Mouse (Mus musculus): ENCODE data around the gene Upf2. TPM values are rescaled to one million over a fixed set of nuclear protein-coding genes. Genes with fewer than 3 reads are reported as not detected.
"Not testable (repeated sequence)": the region's sequence is repeated elsewhere in the genome, so short reads cannot be mapped to it uniquely, and the experiment has no call there.

The Upf2 gene
- polyA plus RNA-seq, 1 experiment = 0.49 TPM

DNA sequence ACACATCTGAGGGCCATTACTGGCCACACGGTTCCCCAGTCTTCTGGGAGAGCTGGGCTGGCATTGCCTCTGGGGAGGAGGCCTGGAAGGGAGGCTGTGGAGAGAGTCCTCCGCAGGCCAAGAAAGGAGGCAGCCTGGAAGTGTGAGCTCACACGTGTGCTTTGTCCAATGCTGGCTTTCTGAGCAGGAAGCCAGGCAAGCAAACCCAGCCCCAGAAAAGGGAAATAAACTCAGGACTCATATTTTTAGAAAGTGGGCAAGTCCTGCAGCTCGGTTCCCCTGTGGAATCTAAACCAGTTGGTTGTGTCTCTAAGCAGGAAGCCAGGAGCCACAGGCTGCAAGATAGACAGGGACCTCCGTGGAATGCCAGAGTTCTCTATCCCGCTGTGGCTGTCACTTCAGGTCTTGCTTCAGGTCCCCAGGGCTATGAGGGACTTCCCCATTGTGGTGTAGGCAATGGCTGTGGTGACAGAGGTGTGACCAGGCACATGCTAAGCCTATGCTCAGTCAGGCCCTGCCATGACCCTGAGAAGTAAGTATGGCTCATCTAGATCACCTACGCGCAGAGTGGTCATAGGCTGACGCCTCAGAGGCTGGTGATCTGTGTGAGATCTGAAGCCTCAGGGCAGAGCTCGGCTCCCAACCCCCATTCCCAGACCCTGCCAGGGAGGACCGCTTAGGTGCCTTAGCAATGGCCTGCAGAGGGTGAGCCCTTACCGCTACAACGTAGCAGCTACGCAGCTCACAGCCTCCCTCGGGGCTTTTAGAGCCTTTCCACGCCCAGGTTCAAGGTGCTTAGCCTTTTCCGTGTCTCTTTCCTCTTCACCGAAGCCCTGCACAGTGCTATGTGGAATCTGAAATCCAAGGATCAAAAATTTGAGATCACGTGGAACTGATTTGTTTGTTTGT is 134.6 kb downstream of the Upf2 start:
- H3K4me3 ChIP-seq (replicated peaks) = no peak overlapping the region
- TF ChIP-seq TAL1 (IDR thresholded peaks at IDR 0.05; ENCODE audit: low read length) (no peak), GATA1 (IDR thresholded peaks at IDR 0.05; ENCODE audit: low read length) (no peak)
- no peaks in the 10 kb centered on the region for H3K36me3 ChIP-seq (ENCODE audit: control insufficient read depth)
- H3K9me3 ChIP-seq (ENCODE audit: control insufficient read depth, low read length) = no peaks in the 10 kb centered on the region
- no peaks in the 10 kb centered on the region for H3K4me1 ChIP-seq (ENCODE audit: control insufficient read depth)
- H3K27me3 ChIP-seq (ENCODE audit: control insufficient read depth) = no peaks in the 10 kb centered on the region

DNA sequence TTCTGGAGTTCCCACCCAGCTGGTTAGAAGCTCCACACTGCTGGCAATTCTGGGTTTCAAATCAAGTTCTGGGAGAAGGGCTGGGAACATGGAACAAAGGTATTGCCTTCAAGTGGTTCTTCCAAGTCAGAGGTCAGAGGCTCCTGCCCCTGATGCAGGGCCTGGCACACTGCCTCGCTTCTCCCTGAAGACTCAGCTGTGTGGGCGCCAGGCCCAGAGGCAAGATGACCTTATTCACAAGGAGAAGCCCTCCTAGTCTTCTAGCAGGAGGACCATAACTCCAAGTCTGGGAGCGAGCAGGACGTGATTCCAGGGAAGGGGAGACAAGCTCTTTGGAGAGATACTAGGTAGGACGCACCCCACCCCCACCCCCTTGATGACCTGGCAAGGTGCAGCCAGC is 135.9 kb downstream of the Upf2 start:
- Histone ChIP-seq H3K27me3 (ENCODE audit: control insufficient read depth) (no peaks in the 10 kb centered on the region), H3K9me3 (ENCODE audit: control insufficient read depth, low read length) (no peaks in the 10 kb centered on the region), H3K4me1 (ENCODE audit: control insufficient read depth) (no peaks in the 10 kb centered on the region), H3K4me3 (replicated peaks) (no peak overlapping the region), H3K36me3 (ENCODE audit: control insufficient read depth) (no peaks in the 10 kb centered on the region)
- TF ChIP-seq GATA1 (IDR thresholded peaks at IDR 0.05; ENCODE audit: low read length) = no peak
- no peak for TF ChIP-seq TAL1 (IDR thresholded peaks at IDR 0.05; ENCODE audit: low read length)

DNA sequence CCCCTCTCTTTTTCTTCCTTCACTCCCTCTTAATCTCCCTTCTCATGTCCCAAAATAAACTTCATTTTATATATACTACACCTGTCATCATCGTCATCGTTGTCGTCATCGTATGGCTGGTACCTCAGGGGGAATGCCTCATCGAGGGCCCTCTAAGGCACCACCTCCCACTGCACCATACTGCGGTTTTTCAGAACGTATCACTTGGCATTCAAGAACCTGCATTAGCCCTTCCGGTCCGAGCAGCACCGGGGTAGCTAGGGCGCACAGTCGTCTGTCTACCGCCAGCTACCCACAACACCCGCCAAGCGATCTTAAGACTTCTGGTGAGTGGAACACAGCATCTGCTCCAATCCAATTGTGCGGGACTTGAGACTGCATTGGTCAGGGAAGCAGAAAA is 138.7 kb downstream of the Upf2 start:
- not testable (repeated sequence) for H3K4me3 ChIP-seq (replicated peaks); H3K9me3 ChIP-seq (ENCODE audit: control insufficient read depth, low read length); H3K27me3 ChIP-seq (ENCODE audit: control insufficient read depth); H3K36me3 ChIP-seq (ENCODE audit: control insufficient read depth); H3K4me1 ChIP-seq (ENCODE audit: control insufficient read depth)

DNA sequence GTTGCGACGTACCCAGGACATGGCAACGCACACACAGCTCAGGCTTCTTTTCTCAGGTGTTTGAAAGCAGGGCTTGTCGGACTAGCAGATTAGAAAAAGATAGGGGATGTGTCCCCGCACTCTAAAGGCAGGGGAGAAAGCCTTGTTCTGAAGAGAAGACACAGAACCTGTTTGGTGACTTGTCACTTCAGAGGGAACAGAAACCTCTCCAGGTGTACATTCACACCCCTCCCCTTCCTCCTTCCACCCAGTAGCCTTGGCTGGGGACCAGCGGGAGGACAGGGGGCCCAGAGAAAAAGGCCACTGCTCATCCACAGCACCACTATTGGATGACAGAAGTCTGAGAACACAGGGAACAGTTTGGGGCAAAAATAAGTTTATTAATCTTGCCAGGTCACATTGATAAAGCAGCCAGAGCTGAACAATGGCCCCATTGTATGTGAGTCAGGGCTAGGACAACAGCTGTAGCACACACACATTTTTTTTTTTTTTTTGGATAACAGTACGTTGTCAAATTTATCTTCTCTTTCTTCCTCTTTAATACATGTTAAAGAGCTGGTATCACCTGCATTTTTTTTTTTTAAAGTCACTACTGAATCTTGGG is 145.9 kb downstream of the Upf2 start:
- H3K36me3 ChIP-seq (ENCODE audit: control insufficient read depth) = no peaks in the 10 kb centered on the region; the same call in 1 of the 2 replicates
- H3K4me3 ChIP-seq (replicated peaks) = no peak overlapping the region
- H3K27me3 ChIP-seq (ENCODE audit: control insufficient read depth) = peaks cover 42% of the 10 kb centered on the region
- no peaks in the 10 kb centered on the region; the same call in 1 of the 2 replicates for H3K4me1 ChIP-seq (ENCODE audit: control insufficient read depth)
- TF ChIP-seq TAL1 (IDR thresholded peaks at IDR 0.05; ENCODE audit: low read length) = no peak
- no peak for TF ChIP-seq GATA1 (IDR thresholded peaks at IDR 0.05; ENCODE audit: low read length)
- H3K9me3 ChIP-seq (ENCODE audit: control insufficient read depth, low read length) = no peaks in the 10 kb centered on the region

DNA sequence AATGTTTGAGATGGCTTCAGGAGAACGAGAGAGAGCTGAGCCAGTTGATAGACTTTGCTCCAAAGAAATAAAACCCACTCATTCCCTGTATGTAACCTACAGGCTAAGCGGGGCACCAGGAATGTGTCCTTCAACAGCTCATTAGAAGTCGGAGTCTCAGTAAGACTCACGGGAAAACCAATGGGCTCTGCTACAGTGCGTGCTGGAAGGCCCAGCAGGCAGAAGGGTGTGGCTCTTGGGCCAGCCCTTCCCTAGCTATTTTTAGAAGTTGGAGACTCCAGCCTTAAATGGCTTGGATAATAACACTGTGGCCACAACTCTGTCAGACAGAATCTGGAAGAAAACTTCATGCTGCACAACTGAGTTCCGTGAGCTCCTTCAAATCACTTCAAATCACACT is 147.7 kb downstream of the Upf2 start:
- H3K36me3 ChIP-seq (ENCODE audit: control insufficient read depth) = no peaks in the 10 kb centered on the region; the same call in 1 of the 2 replicates
- H3K4me3 ChIP-seq (replicated peaks) = no peak overlapping the region
- no peaks in the 10 kb centered on the region for H3K9me3 ChIP-seq (ENCODE audit: control insufficient read depth, low read length)
- TF ChIP-seq GATA1 (IDR thresholded peaks at IDR 0.05; ENCODE audit: low read length) = no peak
- TF ChIP-seq TAL1 (IDR thresholded peaks at IDR 0.05; ENCODE audit: low read length) = no peak
- H3K4me1 ChIP-seq (ENCODE audit: control insufficient read depth) = no peaks in the 10 kb centered on the region; the same call in 1 of the 2 replicates
- H3K27me3 ChIP-seq (ENCODE audit: control insufficient read depth) = peaks cover 42% of the 10 kb centered on the region

DNA sequence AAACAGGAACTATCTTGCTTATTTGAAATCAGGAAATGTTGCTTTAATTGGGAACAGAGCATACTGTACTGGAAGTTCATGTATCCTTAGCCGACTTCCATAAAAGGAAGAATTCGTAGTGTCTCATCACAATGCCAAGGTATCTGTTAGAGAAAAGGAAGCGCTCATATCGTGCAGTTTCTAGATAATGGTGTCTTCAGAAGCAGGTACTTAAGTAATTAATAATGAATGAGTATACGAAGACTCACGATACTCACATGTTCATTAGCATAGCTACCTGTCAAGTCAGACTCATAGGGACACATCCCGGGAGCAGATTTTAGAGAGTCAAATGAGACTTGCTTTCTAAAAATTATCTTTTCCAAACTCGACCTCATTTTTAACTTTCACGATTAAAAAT is 148.2 kb downstream of the Upf2 start:
- no peaks in the 10 kb centered on the region; the same call in 1 of the 2 replicates for H3K4me1 ChIP-seq (ENCODE audit: control insufficient read depth)
- no peak overlapping the region for H3K4me3 ChIP-seq (replicated peaks)
- H3K9me3 ChIP-seq (ENCODE audit: control insufficient read depth, low read length) = peaks cover 3% of the 10 kb centered on the region; the same call in 1 of the 2 replicates
- no peaks in the 10 kb centered on the region; the same call in 1 of the 2 replicates for H3K36me3 ChIP-seq (ENCODE audit: control insufficient read depth)
- TF ChIP-seq GATA1 (IDR thresholded peaks at IDR 0.05; ENCODE audit: low read length) (no peak), TAL1 (IDR thresholded peaks at IDR 0.05; ENCODE audit: low read length) (no peak)
- peaks cover 42% of the 10 kb centered on the region for H3K27me3 ChIP-seq (ENCODE audit: control insufficient read depth)

DNA sequence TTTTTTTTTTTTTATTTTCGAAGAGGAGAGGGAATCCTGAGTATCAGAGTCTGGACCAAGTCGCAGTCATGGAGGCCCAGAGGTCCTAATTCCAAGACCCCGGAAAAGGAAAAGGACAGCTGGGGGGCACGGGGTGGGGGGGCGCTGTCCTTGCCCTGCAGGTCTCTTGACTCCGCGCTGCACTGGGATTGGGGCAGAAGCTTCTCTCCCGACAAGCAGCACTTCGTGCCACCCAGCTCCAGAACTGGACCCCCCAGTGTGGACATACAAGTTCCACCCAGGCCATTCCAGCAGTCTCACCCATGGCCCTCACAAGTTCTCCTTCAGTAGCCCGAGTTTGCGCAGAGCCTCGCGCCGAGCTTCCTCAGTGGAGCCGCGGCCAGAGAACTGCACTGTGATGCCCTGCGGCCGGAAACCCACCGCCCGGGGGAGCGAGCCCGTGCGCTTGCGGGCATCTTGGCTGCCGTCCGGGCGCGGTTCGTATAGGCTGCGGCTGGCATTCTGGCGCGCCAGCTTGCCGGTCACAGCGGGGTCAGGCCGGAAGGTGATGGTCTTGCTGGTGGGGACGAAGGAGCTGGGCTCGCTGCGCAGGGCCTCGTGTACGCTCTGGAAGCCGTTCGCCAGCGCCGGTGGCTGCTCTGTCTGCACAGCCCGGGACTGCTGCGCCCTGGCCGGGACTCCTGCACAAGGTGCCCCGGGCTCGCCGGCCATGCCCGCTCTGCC is 148.9 kb downstream of the Upf2 start:
- TF ChIP-seq GATA1 (IDR thresholded peaks at IDR 0.05; ENCODE audit: low read length) (no peak), TAL1 (IDR thresholded peaks at IDR 0.05; ENCODE audit: low read length) (no peak)
- no peaks in the 10 kb centered on the region; the same call in 1 of the 2 replicates for H3K36me3 ChIP-seq (ENCODE audit: control insufficient read depth)
- H3K4me1 ChIP-seq (ENCODE audit: control insufficient read depth) = no peaks in the 10 kb centered on the region; the same call in 1 of the 2 replicates
- H3K27me3 ChIP-seq (ENCODE audit: control insufficient read depth) = peaks cover 42% of the 10 kb centered on the region
- no peak overlapping the region for H3K4me3 ChIP-seq (replicated peaks)
- peaks cover 3% of the 10 kb centered on the region; the same call in 1 of the 2 replicates for H3K9me3 ChIP-seq (ENCODE audit: control insufficient read depth, low read length)

DNA sequence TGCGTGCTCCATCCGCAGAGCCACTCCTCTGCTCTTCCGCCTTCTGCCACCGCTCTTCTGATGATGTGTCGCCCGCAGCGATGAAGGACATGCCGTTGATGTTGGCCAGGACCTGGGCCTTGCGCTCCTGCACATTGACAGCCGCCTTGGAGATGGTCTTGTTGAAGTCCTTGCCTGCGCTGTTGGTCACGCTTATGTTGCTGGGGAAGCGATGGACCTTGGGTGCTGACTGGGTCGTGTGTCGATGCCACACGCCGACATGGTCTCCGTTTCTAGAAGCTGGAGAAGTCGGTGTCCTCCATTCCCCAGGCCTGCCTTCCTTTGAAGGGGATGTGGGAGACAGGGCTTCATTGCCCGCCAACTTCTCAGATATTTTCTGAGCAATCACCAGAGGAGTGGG is 149.5 kb downstream of the Upf2 start:
- H3K9me3 ChIP-seq (ENCODE audit: control insufficient read depth, low read length) = peaks cover 3% of the 10 kb centered on the region; the same call in 1 of the 2 replicates
- no peak overlapping the region for H3K4me3 ChIP-seq (replicated peaks)
- H3K4me1 ChIP-seq (ENCODE audit: control insufficient read depth) = no peaks in the 10 kb centered on the region; the same call in 1 of the 2 replicates
- no peaks in the 10 kb centered on the region; the same call in 1 of the 2 replicates for H3K36me3 ChIP-seq (ENCODE audit: control insufficient read depth)
- H3K27me3 ChIP-seq (ENCODE audit: control insufficient read depth) = peaks cover 42% of the 10 kb centered on the region
- TF ChIP-seq GATA1 (IDR thresholded peaks at IDR 0.05; ENCODE audit: low read length) = no peak
- TF ChIP-seq TAL1 (IDR thresholded peaks at IDR 0.05; ENCODE audit: low read length) = no peak

DNA sequence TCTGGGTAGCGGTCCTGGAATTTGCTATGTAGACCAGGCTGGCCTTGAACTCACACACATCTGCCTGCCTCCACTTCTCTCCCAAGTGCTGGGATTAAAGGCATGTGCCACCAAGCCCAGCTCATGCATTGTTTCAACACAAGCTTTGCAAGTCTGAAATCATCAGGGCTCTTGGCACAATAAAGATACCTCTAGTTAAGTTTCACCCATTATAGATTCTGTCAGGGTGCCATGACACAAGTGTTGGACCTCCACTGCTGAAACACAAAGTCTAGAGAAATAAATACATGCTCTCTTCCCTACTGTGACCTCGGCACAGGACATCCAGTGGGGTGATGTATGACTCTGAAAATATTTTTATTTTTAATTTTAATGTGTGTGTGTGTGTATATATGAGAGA is 154.2 kb downstream of the Upf2 start:
- Histone ChIP-seq H3K36me3 (ENCODE audit: control insufficient read depth) (no peaks in the 10 kb centered on the region; the same call in 1 of the 2 replicates), H3K4me3 (replicated peaks) (no peak overlapping the region), H3K9me3 (ENCODE audit: control insufficient read depth, low read length) (peaks cover 3% of the 10 kb centered on the region; the same call in 1 of the 2 replicates), H3K4me1 (ENCODE audit: control insufficient read depth) (no peaks in the 10 kb centered on the region; the same call in 1 of the 2 replicates), H3K27me3 (ENCODE audit: control insufficient read depth) (peaks cover 16% of the 10 kb centered on the region)
- no peak for TF ChIP-seq TAL1 (IDR thresholded peaks at IDR 0.05; ENCODE audit: low read length)
- no peak for TF ChIP-seq GATA1 (IDR thresholded peaks at IDR 0.05; ENCODE audit: low read length)

Other genes starting within 250 kb of the Upf2 start
- 0.02 TPM in 1 of 2 replicates, not detected in the other for gene Camk1d, start 237.0 kb upstream of the Upf2 start, polyA plus RNA-seq (2012)
- gene Nudt5, start 106.5 kb upstream of the Upf2 start, polyA plus RNA-seq (2012) = 0.63 and 1.5 TPM in 2 replicates
- gene Cdc123, start 106.3 kb upstream of the Upf2 start, polyA plus RNA-seq (2012) = 16.0 and 22.6 TPM in 2 replicates
- gene Gm13199, start 88.5 kb upstream of the Upf2 start, polyA plus RNA-seq (2012) = not detected in 2 replicates
- 0.04 and 0.07 TPM in 2 replicates for gene Sec61a2, start 56.0 kb upstream of the Upf2 start, polyA plus RNA-seq (2012)
- not detected in 2 replicates for gene Dhtkd1, start 8.7 kb upstream of the Upf2 start, polyA plus RNA-seq (2012)
- gene Proser2, start 178.7 kb downstream of the Upf2 start, polyA plus RNA-seq (2012) = 0.11 and 0.14 TPM in 2 replicates

Measured in erythroblast, embryonic 14.5 days (primary cell).